Mouse (Mus musculus) liver, embryonic 11.5 days (tissue): ENCODE data around the gene Eif4g1. TPM values are rescaled to one million over a fixed set of nuclear protein-coding genes. Genes with fewer than 3 reads are reported as not detected.

Experiments used
- ATAC-seq: fragments of 200-750 bp; cut with Nextera tagmentation; replicated peaks from 2 replicates; pipeline ENCODE4 v1.8.0; 2017; ENCODE audit warnings: moderate number of reproducible peaks, mild to moderate bottlenecking, moderate TSS enrichment, moderate library complexity; ENCODE audit not compliant: low FRiP score
- DNase-seq: peaks from one replicate; pipeline ENCODE4 v3.0.0-alpha.2; 2017; ENCODE audit warnings: low spot score
- H3K27ac ChIP-seq: fragments of 300-500 bp; sonication (generic); 2 replicates; pipeline ENCODE4 v1.5.1; 2014; ENCODE audit warnings: mild to moderate bottlenecking, low read depth, low read length, control low read depth
- H3K27me3 ChIP-seq: fragments of 300-500 bp; sonication (generic); replicated peaks from 2 replicates; pipeline ENCODE4 v1.6.1; 2014; ENCODE audit warnings: low read length, mixed read lengths; ENCODE audit not compliant: control insufficient read depth, insufficient read depth
- H3K36me3 ChIP-seq: fragments of 300-500 bp; sonication (generic); 2 replicates; pipeline ENCODE4 v1.6.1; 2014; ENCODE audit warnings: mild to moderate bottlenecking, low read length, moderate library complexity, mixed read lengths; ENCODE audit not compliant: control insufficient read depth, insufficient read depth
- H3K4me1 ChIP-seq: fragments of 300-500 bp; sonication (generic); replicated peaks from 2 replicates; pipeline ENCODE4 v1.6.1; 2014; ENCODE audit warnings: low read length, mixed read lengths; ENCODE audit not compliant: control insufficient read depth, insufficient read depth
- H3K4me2 ChIP-seq: fragments of 300-500 bp; sonication (generic); 2 replicates; pipeline ENCODE4 v1.6.1; 2014; ENCODE audit warnings: mild to moderate bottlenecking, control low read depth, moderate library complexity
- H3K4me3 ChIP-seq: fragments of 300-500 bp; sonication (generic); 2 replicates; pipeline ENCODE4 v1.5.1; 2014; ENCODE audit warnings: low read depth, low read length, control low read depth
- H3K9ac ChIP-seq: fragments of 300-500 bp; sonication (generic); 2 replicates; pipeline ENCODE4 v1.6.1; 2014; ENCODE audit warnings: low read depth, low read length, control low read depth
- H3K9me3 ChIP-seq: fragments of 300-500 bp; sonication (generic); 2 replicates; pipeline ENCODE4 v1.6.1; 2016; ENCODE audit warnings: low read length, inconsistent platforms, mixed read lengths; ENCODE audit not compliant: control insufficient read depth
- WGBS: fragments of 180-500 bp; shearing (Covaris S2); extraction: QIAGEN DNeasy Blood & Tissue Kit; methylation state at CpG from one replicate; pipeline ENCODE4 v1.1.7; 2014; 5-methylcytosine and 5-hydroxymethylcytosine counted together
- polyA plus RNA-seq: library from polyadenylated mRNA; unstranded; fragments of >200 nt; fragmentation: Nextera tagmentation; extraction: Ambion mirVana; gene quantifications from 2 replicates; pipeline ENCODE4 v1.2.1, GENCODE M21; 2014

The Eif4g1 gene
- polyA plus RNA-seq, 1 experiment from 2014 or later: 185 TPM

- Histone ChIP-seq H3K4me3 (no peak overlapping the region), H3K36me3 (peaks cover 68% of the 10 kb centered on the region), H3K9me3 (no peaks in the 10 kb centered on the region), H3K4me1 (peaks cover 16% of the 10 kb centered on the region), H3K9ac (no peak overlapping the region), H3K4me2 (no peak overlapping the region), H3K27me3 (no peaks in the 10 kb centered on the region), H3K27ac (0 out of 2 replicates have a peak overlapping the region, but pooled peaks have one; percentile 11)
- no peak for DNase-seq
- ATAC-seq: no peak
- 88% methylated on average over 5 of the region's 5 CpGs for WGBS
These were observed 9.3 kb downstream of the Eif4g1 start for GRCm38 (mm10) chr16:20677380-20677779.

DNA sequence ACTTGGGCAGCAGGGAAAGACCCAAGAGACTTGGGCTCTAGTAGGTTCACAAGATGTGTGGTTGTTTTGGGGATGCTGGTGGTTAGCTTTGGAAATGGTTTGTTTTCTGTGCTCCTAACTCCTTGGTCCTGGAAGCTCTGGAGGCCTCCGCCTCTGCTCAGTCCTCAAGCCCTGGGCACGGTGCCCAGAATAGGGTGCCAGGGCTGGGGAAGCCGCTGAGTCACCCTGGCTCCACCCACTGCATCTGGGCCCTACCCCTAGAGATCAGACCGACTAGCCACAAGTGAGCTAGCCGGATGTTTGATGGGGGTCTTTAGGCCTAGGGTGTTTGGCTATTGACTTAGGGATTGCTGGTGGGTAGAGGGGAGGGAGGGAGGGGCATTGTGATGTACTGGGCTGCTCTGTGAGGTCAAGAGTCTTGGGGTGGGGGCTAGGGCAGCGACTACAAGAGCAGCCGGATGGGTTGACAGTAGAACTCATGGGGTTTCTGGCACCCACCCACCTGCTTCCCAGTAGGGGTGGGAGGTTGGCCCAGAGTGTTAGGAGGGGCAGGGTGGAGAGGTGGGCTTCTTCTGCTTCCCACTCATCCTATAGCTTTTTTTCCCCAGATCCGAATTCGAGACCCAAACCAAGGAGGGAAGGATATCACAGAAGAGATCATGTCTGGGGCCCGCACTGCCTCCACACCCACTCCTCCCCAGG lies 10.0 kb downstream of the Eif4g1 start:
- no peaks in the 10 kb centered on the region for H3K27me3 ChIP-seq
- ATAC-seq: no peak
- peaks cover 16% of the 10 kb centered on the region for H3K4me1 ChIP-seq
- no peak overlapping the region for H3K4me2 ChIP-seq
- peaks cover 75% of the 10 kb centered on the region for H3K36me3 ChIP-seq
- WGBS: 86% methylated on average over 10 of the region's 10 CpGs
- no peak for DNase-seq
- no peak overlapping the region for H3K27ac ChIP-seq
- no peaks in the 10 kb centered on the region for H3K9me3 ChIP-seq
- H3K9ac ChIP-seq: no peak overlapping the region
- no peak overlapping the region for H3K4me3 ChIP-seq

- Histone ChIP-seq H3K36me3 (peaks cover 57% of the 10 kb centered on the region), H3K9me3 (no peaks in the 10 kb centered on the region), H3K4me1 (peaks cover 24% of the 10 kb centered on the region), H3K4me3 (no peak overlapping the region), H3K27me3 (peaks cover 11% of the 10 kb centered on the region), H3K4me2 (no peak overlapping the region), H3K9ac (no peak overlapping the region), H3K27ac (no peak overlapping the region)
- WGBS: 75% methylated on average over 3 of the region's 3 CpGs
- no peak for DNase-seq
- no peak for ATAC-seq
These were observed 22.7 kb downstream of the Eif4g1 start for GRCm38 (mm10) chr16:20690774-20691173.

DNA sequence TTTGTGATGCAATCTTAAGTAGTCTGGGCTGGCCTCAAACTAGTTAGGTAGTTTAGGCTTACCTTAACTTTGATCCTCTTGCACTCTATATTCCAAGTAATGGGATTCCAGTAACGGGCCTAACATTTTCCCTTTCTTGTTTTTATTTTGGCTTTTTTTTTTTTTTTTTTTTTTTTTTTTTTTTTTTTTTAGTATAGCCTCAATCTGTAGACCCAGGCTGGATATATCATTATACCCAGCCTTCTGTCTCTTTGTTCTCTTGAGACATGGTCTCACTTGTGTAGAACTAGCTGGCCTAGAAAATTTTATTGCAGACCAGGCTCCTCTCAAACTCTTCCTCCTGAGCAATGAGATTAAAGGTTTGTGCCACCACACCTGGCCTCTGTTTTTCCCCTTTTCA lies 23.5 kb downstream of the Eif4g1 start:
- peaks cover 19% of the 10 kb centered on the region for H3K27me3 ChIP-seq
- no peak overlapping the region for H3K27ac ChIP-seq
- no peak overlapping the region for H3K4me2 ChIP-seq
- H3K4me1 ChIP-seq: peaks cover 30% of the 10 kb centered on the region
- no peak for DNase-seq
- H3K36me3 ChIP-seq: peaks cover 48% of the 10 kb centered on the region
- no peak overlapping the region for H3K9ac ChIP-seq
- H3K4me3 ChIP-seq: no peak overlapping the region
- WGBS: 83% methylated on average over 1 of the region's 1 CpGs
- H3K9me3 ChIP-seq: no peaks in the 10 kb centered on the region
- no peak for ATAC-seq

GRCm38 (mm10) chr16:20692241-20692965 lies 24.3 kb downstream of the Eif4g1 start:
- Histone ChIP-seq H3K9ac (no peak overlapping the region), H3K27ac (no peak overlapping the region; the same call in 1 of the 2 replicates), H3K4me3 (peak overlapping the region; percentile 72; the same call in 1 of the 2 replicates), H3K4me1 (peaks cover 30% of the 10 kb centered on the region), H3K9me3 (no peaks in the 10 kb centered on the region), H3K27me3 (peaks cover 19% of the 10 kb centered on the region), H3K4me2 (peak overlapping the region; percentile 98), H3K36me3 (peaks cover 40% of the 10 kb centered on the region)
- WGBS: 53% methylated on average over 16 of the region's 16 CpGs
- no peak for ATAC-seq
- no peak for DNase-seq

GRCm38 (mm10) chr16:20693111-20693701 lies 25.1 kb downstream of the Eif4g1 start, which contains the start of gene Fam131a:
TSS of gene Fam131a (plus strand) at chr16:20693241.
- peaks cover 19% of the 10 kb centered on the region for H3K27me3 ChIP-seq
- DNase-seq: peak; percentile 91
- peak within 1 kb of the TSS; percentile 98 for H3K4me2 ChIP-seq
- peak within 1 kb of the TSS; percentile 72 for H3K4me3 ChIP-seq
- H3K9me3 ChIP-seq: no peaks in the 10 kb centered on the region
- ATAC-seq: peak; percentile 94
- H3K9ac ChIP-seq: peak within 1 kb of the TSS; percentile 77
- H3K27ac ChIP-seq: peak within 1 kb of the TSS; percentile 56; the same call in 1 of the 2 replicates
- 1% methylated on average over 37 of the region's 37 CpGs for WGBS
- peaks cover 35% of the 10 kb centered on the region for H3K36me3 ChIP-seq
- peaks cover 30% of the 10 kb centered on the region for H3K4me1 ChIP-seq

DNA sequence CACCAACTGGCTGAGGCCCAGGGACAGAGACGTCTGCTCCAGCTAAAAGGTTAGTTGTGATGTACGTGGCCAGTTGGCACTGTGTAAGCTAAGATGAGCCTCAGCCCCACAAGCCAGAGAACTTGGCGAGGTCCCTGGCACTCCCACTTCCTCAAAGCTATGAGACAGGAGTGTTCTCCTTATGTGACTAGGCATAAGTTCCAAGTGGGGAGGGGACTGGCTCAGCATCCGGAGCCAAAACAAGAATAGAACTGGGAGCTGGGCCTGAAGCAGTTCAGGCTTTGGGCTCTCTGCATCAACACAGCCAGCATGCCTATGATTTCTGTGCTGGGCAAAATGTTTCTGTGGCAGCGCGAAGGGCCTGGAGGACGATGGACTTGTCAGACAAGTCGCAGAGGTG lies 26.7 kb downstream of the Eif4g1 start:
- ATAC-seq: no peak
- no peaks in the 10 kb centered on the region for H3K9me3 ChIP-seq
- no peak overlapping the region for H3K9ac ChIP-seq
- WGBS: 73% methylated on average over 8 of the region's 8 CpGs
- DNase-seq: no peak
- H3K27me3 ChIP-seq: peaks cover 19% of the 10 kb centered on the region
- H3K36me3 ChIP-seq: peaks cover 20% of the 10 kb centered on the region
- H3K27ac ChIP-seq: no peak overlapping the region
- no peak overlapping the region for H3K4me2 ChIP-seq
- peaks cover 28% of the 10 kb centered on the region for H3K4me1 ChIP-seq
- no peak overlapping the region for H3K4me3 ChIP-seq

- Histone ChIP-seq H3K9me3 (no peaks in the 10 kb centered on the region), H3K27ac (no peak overlapping the region), H3K4me2 (peak overlapping the region; percentile 71), H3K27me3 (peaks cover 19% of the 10 kb centered on the region), H3K4me1 (peaks cover 24% of the 10 kb centered on the region), H3K4me3 (peak overlapping the region; percentile 42), H3K9ac (peak overlapping the region; percentile 38), H3K36me3 (peaks cover 10% of the 10 kb centered on the region)
- WGBS: 7% methylated on average over 46 of the region's 46 CpGs
- no peak for DNase-seq
- ATAC-seq: 0 out of 2 replicates have a peak, but pooled peaks have one; percentile 4
These were observed 27.7 kb downstream of the Eif4g1 start for GRCm38 (mm10) chr16:20695622-20696323.
